Mouse (Mus musculus) lung, postnatal 0 days (tissue): ENCODE results near the gene Scfd1.

Experiments
- CTCF ChIP-seq: IDR thresholded peaks from 2 replicates; pipeline ENCODE4 v1.5.1; 2016; ENCODE audit warnings: antibody characterized with exemption, mild to moderate bottlenecking
- EP300 ChIP-seq: IDR thresholded peaks from 2 replicates; pipeline ENCODE4 v1.6.1; 2016; ENCODE audit warnings: antibody characterized with exemption, mild to moderate bottlenecking, control low read depth

DNA sequence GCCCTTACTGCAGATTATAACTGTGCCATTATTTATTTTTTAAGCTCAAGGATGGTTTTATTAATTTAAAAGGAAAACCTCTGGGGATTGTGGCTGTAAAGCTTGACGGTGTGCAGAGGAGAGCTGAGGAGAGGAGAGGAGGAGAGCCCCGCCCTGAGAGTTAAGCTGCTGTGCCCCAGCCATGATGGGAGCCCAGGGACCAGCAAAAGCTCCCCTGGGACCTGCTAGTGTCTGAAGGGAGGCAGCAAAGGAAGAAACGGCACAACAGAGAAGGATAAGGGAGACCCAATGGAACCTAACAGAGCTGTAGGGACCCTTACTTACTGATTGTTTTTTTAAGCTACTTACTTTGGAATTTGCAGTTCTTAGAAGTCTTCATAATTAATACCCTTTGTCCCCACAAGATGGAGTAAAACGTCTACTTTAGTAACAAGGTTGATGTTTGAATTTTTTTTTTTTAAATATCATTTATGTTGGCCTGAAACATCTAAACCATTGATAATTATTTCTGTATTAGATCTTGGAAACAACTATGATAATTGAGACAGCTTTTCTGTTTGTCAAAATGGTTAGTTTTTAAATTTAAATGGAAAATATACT, 26.8 kb downstream of the Scfd1 start:
- TF ChIP-seq CTCF (no peak), EP300 (no peak)
